Mouse (Mus musculus): Measurements from ENCODE around the gene Phldb2.

GRCm38 (mm10) chr16:45952501-45952900 lies 897 bp downstream of the Phldb2 start:
- no peak for TF ChIP-seq MAX (IDR thresholded peaks at IDR 0.05)
- no peak for TF ChIP-seq CTCF (IDR thresholded peaks at IDR 0.05; ENCODE audit: control insufficient read depth, insufficient read depth, insufficient read length)
- no peak for TF ChIP-seq MYOD1 (IDR thresholded peaks at IDR 0.05; ENCODE audit: control insufficient read depth, insufficient read length, low read depth)
- no peak for TF ChIP-seq CEBPB (IDR thresholded peaks at IDR 0.05; ENCODE audit: low read depth)
- no peak for TF ChIP-seq USF1 (IDR thresholded peaks at IDR 0.05; ENCODE audit: low read depth)
